Mouse (Mus musculus): ENCODE results near the gene Ttll5.

DNA sequence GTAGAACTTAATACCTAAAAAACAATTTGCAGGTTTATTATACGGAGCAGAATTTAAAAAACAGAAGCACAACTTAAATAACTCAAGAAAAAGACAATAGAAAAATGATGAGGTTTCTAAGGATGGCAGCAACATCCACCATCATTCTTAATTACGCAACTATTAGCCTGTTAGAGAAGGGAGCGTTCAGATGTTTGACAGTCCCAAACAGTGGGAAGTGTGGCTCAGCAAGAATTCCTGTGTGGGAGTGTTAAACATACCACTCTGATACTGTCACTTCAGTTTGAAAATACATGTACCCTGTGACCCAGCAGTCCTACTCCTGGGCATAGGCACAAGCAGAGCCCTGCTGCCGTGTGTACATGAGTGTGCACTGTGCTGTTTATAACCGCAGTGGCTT lies 112.9 kb downstream of the Ttll5 start:
- TF ChIP-seq CTCF (IDR thresholded peaks at IDR 0.05), result no peak
- no peak for TF ChIP-seq POLR2A (IDR thresholded peaks at IDR 0.05; ENCODE audit: insufficient read depth, low read depth, low read length)
- TF ChIP-seq EP300 (IDR thresholded peaks at IDR 0.05; ENCODE audit: insufficient read depth, low read depth, low read length), result no peak
